Mouse (Mus musculus) liver, adult 2 months (tissue): ENCODE results near the gene Als2.

Experiments used
- CTCF ChIP-seq: fragments of 200-500 bp; IDR thresholded peaks from 2 replicates; pipeline ENCODE4 v1.5.1; 2011; ENCODE audit warnings: low read depth, low read length, control low read depth
- POLR2A ChIP-seq: fragments of 200-500 bp; IDR thresholded peaks from 2 replicates; pipeline ENCODE4 v1.6.1; 2011; ENCODE audit warnings: low read length, control low read depth; ENCODE audit not compliant: insufficient read depth; ENCODE audit errors: extremely low read depth

DNA sequence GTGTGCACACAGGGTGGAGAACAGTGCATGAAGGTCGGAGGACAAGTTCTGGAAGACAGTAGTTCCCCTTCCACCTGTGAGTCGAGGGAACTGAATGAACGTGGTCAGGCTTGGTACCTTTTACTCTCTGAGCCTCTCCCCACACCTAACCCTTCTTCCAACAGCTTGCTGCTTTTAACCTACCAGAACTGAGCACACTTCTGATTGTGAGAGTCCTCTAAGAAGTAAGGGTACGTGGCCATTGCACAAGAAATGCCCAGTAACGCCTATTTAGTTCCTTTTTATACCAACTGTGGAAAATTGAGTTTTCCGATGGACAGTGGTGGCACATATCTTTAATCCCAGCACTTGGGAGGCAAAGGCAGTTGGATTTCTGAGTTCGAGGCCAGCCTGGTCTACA lies 8.5 kb downstream of the Als2 start:
- TF ChIP-seq CTCF (no peak), POLR2A (no peak)
